Mouse (Mus musculus) limb, embryonic 11.5 days (tissue): ENCODE measurements at regions not wholly inside any gene's neighbourhood (a gene's known extent, or its start where the extent isn't known, plus 50 kb on each side); places are given as distances from the start of the nearest gene placed in this dataset.
A peak's percentile ranks its signal among the peaks of the same experiment; 100 is the strongest.

Experiments
- ATAC-seq: fragments of 200-750 bp; cut with Nextera tagmentation; 2 replicates; pipeline ENCODE4 v1.8.0; 2017; ENCODE audit warnings: low read depth; ENCODE audit not compliant: insufficient number of reproducible peaks, low FRiP score, low TSS enrichment
- DNase-seq: peaks from one replicate; pipeline ENCODE4 v3.0.0-alpha.2; 2015; ENCODE audit warnings: low spot score
- H3K27ac ChIP-seq: fragments of 300-500 bp; sonication (generic); replicated peaks from 2 replicates; pipeline ENCODE4 v1.5.1; 2014; ENCODE audit warnings: low read depth, mild to moderate bottlenecking, low read length
- H3K27me3 ChIP-seq: fragments of 300-500 bp; sonication (generic); 2 replicates; pipeline ENCODE4 v1.6.1; 2014; ENCODE audit warnings: mild to moderate bottlenecking, low read length, mixed read lengths; ENCODE audit not compliant: control insufficient read depth, insufficient read depth
- H3K36me3 ChIP-seq: fragments of 300-500 bp; sonication (generic); 2 replicates; pipeline ENCODE4 v1.6.1; 2014; ENCODE audit warnings: mild to moderate bottlenecking, low read length, moderate library complexity, mixed read lengths; ENCODE audit not compliant: control insufficient read depth, insufficient read depth
- H3K4me1 ChIP-seq: fragments of 300-500 bp; sonication (generic); 2 replicates; pipeline ENCODE4 v1.6.1; 2014; ENCODE audit warnings: low read length, mixed read lengths; ENCODE audit not compliant: control insufficient read depth, insufficient read depth
- H3K4me2 ChIP-seq: fragments of 300-500 bp; sonication (generic); 2 replicates; pipeline ENCODE4 v1.6.1; 2014; ENCODE audit warnings: low read depth, mild to moderate bottlenecking, moderate library complexity; ENCODE audit not compliant: severe bottlenecking
- H3K4me3 ChIP-seq: fragments of 300-500 bp; sonication (generic); 2 replicates; pipeline ENCODE4 v1.5.1; 2014; ENCODE audit warnings: low read depth, low read length
- H3K9ac ChIP-seq: fragments of 300-500 bp; sonication (generic); 2 replicates; pipeline ENCODE4 v1.6.1; 2014; ENCODE audit warnings: mild to moderate bottlenecking, low read length
- H3K9me3 ChIP-seq: fragments of 300-500 bp; sonication (generic); 2 replicates; pipeline ENCODE4 v1.6.1; 2016; ENCODE audit warnings: low read length; ENCODE audit not compliant: control insufficient read depth
- WGBS: fragments of 180-500 bp; shearing (Covaris S2); extraction: QIAGEN DNeasy Blood & Tissue Kit; methylation state at CpG from one replicate; pipeline ENCODE4 v1.1.7; 2014; 5-methylcytosine and 5-hydroxymethylcytosine counted together

- H3K9me3 ChIP-seq: no peaks in the 10 kb centered on the region
- H3K9ac ChIP-seq: no peak overlapping the region
- no peaks in the 10 kb centered on the region for H3K36me3 ChIP-seq
- no peak overlapping the region for H3K27ac ChIP-seq
- no peak overlapping the region for H3K4me3 ChIP-seq
- no peak for ATAC-seq
- 27% methylated on average over 10 of the region's 10 CpGs for WGBS
- no peak overlapping the region for H3K4me2 ChIP-seq
- DNase-seq: peak; percentile 28
- peaks cover 5% of the 10 kb centered on the region; the same call in 1 of the 2 replicates for H3K4me1 ChIP-seq
- H3K27me3 ChIP-seq: no peaks in the 10 kb centered on the region
Measured at GRCm38 (mm10) chr13:69987181-69987580, 185.0 kb downstream of the Med10 start.

DNA sequence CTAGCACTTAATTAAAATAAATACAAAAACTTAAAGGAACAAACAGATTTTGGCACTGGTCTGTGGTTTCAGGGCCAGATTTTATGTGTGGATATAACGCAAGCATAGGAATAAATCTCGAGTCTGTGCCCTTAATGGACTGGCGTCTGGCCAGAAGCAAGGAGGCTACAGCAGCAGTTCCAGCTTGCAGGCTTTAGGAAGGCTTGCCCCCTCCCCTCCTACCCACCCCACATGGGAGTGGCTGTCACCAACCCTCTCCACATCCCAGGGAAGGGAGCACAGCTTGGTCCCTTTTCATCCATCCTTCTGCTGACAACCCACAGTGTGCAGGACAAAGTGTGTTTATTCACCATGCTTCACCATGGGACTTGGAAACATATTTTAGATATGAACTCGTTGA is 186.1 kb downstream of the Med10 start:
- Histone ChIP-seq H3K36me3 (no peaks in the 10 kb centered on the region), H3K9me3 (no peaks in the 10 kb centered on the region), H3K9ac (no peak overlapping the region), H3K4me2 (no peak overlapping the region), H3K27ac (no peak overlapping the region), H3K27me3 (no peaks in the 10 kb centered on the region), H3K4me1 (peaks cover 5% of the 10 kb centered on the region; the same call in 1 of the 2 replicates), H3K4me3 (no peak overlapping the region)
- no peak for DNase-seq
- ATAC-seq: no peak
- WGBS: 55% methylated on average over 4 of the region's 4 CpGs

GRCm38 (mm10) chr13:69991253-69991891 is 189.2 kb downstream of the Med10 start:
- WGBS: 33% methylated on average over 11 of the region's 11 CpGs
- H3K4me1 ChIP-seq: peaks cover 5% of the 10 kb centered on the region; the same call in 1 of the 2 replicates
- H3K4me2 ChIP-seq: no peak overlapping the region
- H3K27me3 ChIP-seq: no peaks in the 10 kb centered on the region
- no peak overlapping the region for H3K4me3 ChIP-seq
- no peak; the same call in 1 of the 2 replicates for ATAC-seq
- H3K27ac ChIP-seq: no peak overlapping the region
- DNase-seq: peak; percentile 79
- no peaks in the 10 kb centered on the region for H3K9me3 ChIP-seq
- H3K36me3 ChIP-seq: no peaks in the 10 kb centered on the region
- no peak overlapping the region for H3K9ac ChIP-seq

GRCm38 (mm10) chr13:69991892-69992261 is 189.7 kb downstream of the Med10 start:
- H3K27ac ChIP-seq: no peak overlapping the region
- WGBS: 34% methylated on average over 14 of the region's 14 CpGs
- no peaks in the 10 kb centered on the region for H3K36me3 ChIP-seq
- no peak overlapping the region for H3K4me2 ChIP-seq
- H3K4me3 ChIP-seq: no peak overlapping the region
- peaks cover 5% of the 10 kb centered on the region; the same call in 1 of the 2 replicates for H3K4me1 ChIP-seq
- H3K9me3 ChIP-seq: no peaks in the 10 kb centered on the region
- ATAC-seq (no peak), DNase-seq (no peak)
- no peaks in the 10 kb centered on the region for H3K27me3 ChIP-seq
- no peak overlapping the region for H3K9ac ChIP-seq

DNA sequence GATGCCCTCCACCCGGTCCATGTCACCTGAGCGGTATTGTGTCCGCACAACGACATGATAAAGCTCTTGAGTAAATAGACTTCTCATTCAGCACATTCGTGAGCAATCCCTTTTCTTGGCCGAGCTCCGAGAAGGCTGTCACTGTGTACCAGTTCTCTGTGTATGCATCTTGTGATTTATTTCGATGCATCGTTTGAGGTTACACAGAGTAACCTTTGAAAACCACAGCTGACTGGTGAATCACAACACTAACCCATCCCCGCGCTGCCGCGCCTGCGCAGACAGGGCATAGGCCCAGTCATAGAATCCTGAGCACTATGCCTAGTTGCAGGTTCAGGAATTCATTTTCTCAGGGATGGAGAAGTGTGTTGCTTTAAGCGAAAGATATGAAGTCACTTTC is 201.4 kb downstream of the Med10 start:
- Histone ChIP-seq H3K4me1 (no peaks in the 10 kb centered on the region), H3K36me3 (no peaks in the 10 kb centered on the region)
- no peak for ATAC-seq

DNA sequence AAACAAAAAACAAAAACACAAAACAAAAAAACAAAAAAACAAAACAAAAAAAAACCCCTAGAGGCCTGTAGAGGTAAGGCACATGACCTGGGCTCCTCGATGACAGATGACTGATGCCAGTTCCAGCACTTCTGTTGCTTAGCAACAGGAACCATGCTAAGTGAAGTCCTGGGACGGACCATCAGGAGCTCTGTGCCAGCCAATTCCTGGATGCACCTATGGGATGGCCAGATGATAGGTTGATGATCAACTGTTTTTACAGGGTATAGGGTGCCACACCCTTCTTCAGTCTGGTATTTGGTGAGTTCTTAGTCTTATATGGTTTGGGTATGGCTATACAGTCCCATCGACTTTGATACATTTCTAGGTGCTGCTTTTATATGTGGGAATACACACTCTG is 209.9 kb downstream of the Med10 start:
- no peaks in the 10 kb centered on the region for H3K9me3 ChIP-seq
- H3K9ac ChIP-seq: no peak overlapping the region
- no peak overlapping the region for H3K27ac ChIP-seq
- H3K36me3 ChIP-seq: no peaks in the 10 kb centered on the region
- no peak overlapping the region for H3K4me3 ChIP-seq
- no peak overlapping the region for H3K4me2 ChIP-seq
- H3K27me3 ChIP-seq: no peaks in the 10 kb centered on the region
- no peaks in the 10 kb centered on the region for H3K4me1 ChIP-seq
- no peak for DNase-seq
- 39% methylated on average over 3 of the region's 3 CpGs for WGBS
- 0 out of 2 replicates have a peak, but pooled peaks have one; percentile 9 for ATAC-seq

More for the DNA sequence above, 201.4 kb downstream of the Med10 start:
- DNase-seq: no peak
- H3K27me3 ChIP-seq: no peaks in the 10 kb centered on the region
- no peak overlapping the region for H3K9ac ChIP-seq
- no peak overlapping the region for H3K4me2 ChIP-seq
- no peak overlapping the region for H3K4me3 ChIP-seq
- no peaks in the 10 kb centered on the region for H3K9me3 ChIP-seq
- no peak overlapping the region for H3K27ac ChIP-seq
- WGBS: 91% methylated on average over 15 of the region's 15 CpGs

DNA sequence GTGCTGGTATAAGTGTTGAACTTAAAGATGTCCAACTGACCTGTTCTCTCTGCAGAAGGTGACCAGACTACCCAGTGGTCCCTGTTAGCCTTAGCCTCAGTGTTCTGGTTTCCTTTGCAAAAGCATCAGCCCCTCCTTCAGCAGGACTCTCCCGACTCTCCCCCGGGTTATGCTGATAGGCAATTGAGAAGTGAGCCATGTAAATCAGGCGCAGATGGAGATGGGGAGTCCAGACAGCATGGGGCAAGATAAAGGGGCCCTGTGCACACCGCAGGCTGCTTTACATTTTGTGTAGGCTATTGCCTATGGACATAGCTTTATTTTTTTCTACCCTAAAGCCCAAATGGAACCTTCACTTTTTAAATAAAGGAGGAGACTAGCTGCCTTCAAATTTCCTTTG is 213.0 kb downstream of the Med10 start:
- H3K4me1 ChIP-seq: no peaks in the 10 kb centered on the region
- H3K9me3 ChIP-seq: no peaks in the 10 kb centered on the region
- WGBS: 57% methylated on average over 4 of the region's 4 CpGs

GRCm38 (mm10) chr13:70017535-70017934 is 215.3 kb downstream of the Med10 start:
- ATAC-seq (no peak), DNase-seq (no peak)
- WGBS: 84% methylated on average over 5 of the region's 5 CpGs
- no peaks in the 10 kb centered on the region for H3K9me3 ChIP-seq
- no peak overlapping the region for H3K27ac ChIP-seq
- H3K4me1 ChIP-seq: no peaks in the 10 kb centered on the region
- H3K4me3 ChIP-seq: no peak overlapping the region
- no peaks in the 10 kb centered on the region for H3K36me3 ChIP-seq
- H3K9ac ChIP-seq: no peak overlapping the region
- H3K4me2 ChIP-seq: no peak overlapping the region
- H3K27me3 ChIP-seq: no peaks in the 10 kb centered on the region

More for the DNA sequence above, 213.0 kb downstream of the Med10 start:
- no peak overlapping the region for H3K4me3 ChIP-seq
- H3K9ac ChIP-seq: no peak overlapping the region
- DNase-seq (no peak), ATAC-seq (no peak)
- H3K4me2 ChIP-seq: no peak overlapping the region
- H3K36me3 ChIP-seq: no peaks in the 10 kb centered on the region
- H3K27ac ChIP-seq: no peak overlapping the region
- no peaks in the 10 kb centered on the region for H3K27me3 ChIP-seq
